Comparison of ENCODE assay signal across 8 mouse cellular contexts in genomic region chr10:127509051-127509836, GRCm38 (mm10). TPM values are rescaled to one million over a fixed set of nuclear protein-coding genes. Genes with fewer than 3 reads are reported as not detected.
DNase-seq lines count a peak whose midpoint lies in the region; ATAC-seq and TF ChIP-seq lines count a peak whose summit lies in the region.

No protein-coding gene starts in this region.

- peaks cover 5 to 30% of the 10 kb centered on the region in 2 experiments for H3K4me1 ChIP-seq in ES-E14 (ENCODE audit: control insufficient read depth in 2 of 2, insufficient read depth in 2 of 2, low read length in 2 of 2, poor library complexity in 1 of 2)
- peaks cover 64% of the 10 kb centered on the region for H3K4me1 ChIP-seq in forebrain, embryonic 15.5 days
- H3K4me1 ChIP-seq in lung, adult 2 months (ENCODE audit: control insufficient read depth, insufficient read depth, low read length) = peaks cover 2% of the 10 kb centered on the region; the same call in 1 of the 2 replicates

- in situ Hi-C loops in ES-E14 (cut with MboI; ENCODE audit: low sequenced_read_pairs in 2 of 2, unreplicated experiment in 2 of 2) = no loop called here

- H3K4me2 ChIP-seq in forebrain, embryonic 15.5 days (replicated peaks) = peak overlapping the region; percentile 95

- H3K36me3 ChIP-seq in ES-E14 (ENCODE audit: control insufficient read depth, insufficient read depth, low read length, poor library complexity, severe bottlenecking) = no peaks in the 10 kb centered on the region
- H3K36me3 ChIP-seq in forebrain, embryonic 15.5 days = no peaks in the 10 kb centered on the region

- H3K9ac ChIP-seq in ES-E14 (ENCODE audit: insufficient read depth, low read depth, low read length, poor library complexity, severe bottlenecking) = peak overlapping the region; percentile 35; the same call in 1 of the 2 replicates
- peak overlapping the region; percentile 37 for H3K9ac ChIP-seq in forebrain, embryonic 15.5 days (replicated peaks)

- H3K27me3 ChIP-seq in forebrain, embryonic 15.5 days = 0 out of 2 replicates have a peak, but pooled peaks cover under 1% of the 10 kb centered on the region

- no peaks in the 10 kb centered on the region for H3K9me3 ChIP-seq in ES-E14 (ENCODE audit: control insufficient read depth, insufficient read depth, low read depth, low read length)
- no peaks in the 10 kb centered on the region for H3K9me3 ChIP-seq in forebrain, embryonic 15.5 days

- WGBS in forebrain, embryonic 15.5 days = under 1% methylated on average over 35 of the region's 35 CpGs
- WGBS in lung, adult 2 months = 3% methylated on average over 35 of the region's 35 CpGs

- peak; percentile 62 for ATAC-seq in forebrain, embryonic 15.5 days (replicated peaks)
- ATAC-seq in neutrophil, adult 5-6 weeks (ENCODE audit: extremely low read depth, insufficient number of reproducible peaks, low FRiP score, poor library complexity, severe bottlenecking) = peak; percentile 53

- DNase-seq in ES-E14 (ENCODE audit: low read depth, low spot score) = peak; percentile 99
- DNase-seq in cerebellum, adult 11 months = peak; percentile 95
- DNase-seq in heart, postnatal 4 days = peak; percentile 93
- peak; percentile 79 to 88 for DNase-seq in layer of hippocampus, adult 2 months (ENCODE audit: low spot score in 2 of 2)
- peak; percentile 81 for DNase-seq in lung, adult 2 months
- peak; percentile 67 to 71 for DNase-seq in thymus, adult 18-20 months

- H3K27ac ChIP-seq in ES-E14 (ENCODE audit: insufficient read depth, low read depth, low read length, poor library complexity, severe bottlenecking) = peak overlapping the region; percentile 76; the same call in 1 of the 2 replicates
- H3K27ac ChIP-seq in forebrain, embryonic 15.5 days (replicated peaks) = peak overlapping the region; percentile 99
- H3K27ac ChIP-seq in layer of hippocampus, adult 2 months = peak overlapping the region; percentile 99

- TF ChIP-seq CTCF in layer of hippocampus, adult 2 months (conservative IDR thresholded peaks at IDR 0.05) = peak; percentile 79
- peak; percentile 84 for TF ChIP-seq CTCF in lung, adult 2 months (IDR thresholded peaks at IDR 0.05; ENCODE audit: insufficient read depth, low read length)

- H3K4me3 ChIP-seq in ES-E14 (ENCODE audit: insufficient read depth in 1 of 2, low read depth in 1 of 2, low read length in 2 of 2, poor library complexity in 1 of 2, severe bottlenecking in 1 of 2) = peak overlapping the region; percentile 70 to 88
- peak overlapping the region; percentile 43 for H3K4me3 ChIP-seq in forebrain, embryonic 15.5 days
- H3K4me3 ChIP-seq in layer of hippocampus, adult 2 months = peak overlapping the region; percentile 53
- H3K4me3 ChIP-seq in lung, adult 2 months (replicated peaks; ENCODE audit: extremely low read depth, low read depth, low read length) = no peak overlapping the region

- TF ChIP-seq POLR2A in lung, adult 2 months (IDR thresholded peaks at IDR 0.05; ENCODE audit: borderline replicate concordance, extremely low read depth, low read depth, low read length) = no peak

TF ChIP-seq in ES-E14, 5 proteins besides CTCF, POLR2A, EP300 and RAD21:
- TF ChIP-seq ZNF384 (IDR thresholded peaks at IDR 0.05; ENCODE audit: low read depth, low read length) (no peak), ZC3H11A (IDR thresholded peaks at IDR 0.05; ENCODE audit: borderline replicate concordance, low read depth, low read length) (0 out of 2 replicates have a peak, but pooled peaks have one; percentile 35), HCFC1 (IDR thresholded peaks at IDR 0.05; ENCODE audit: borderline replicate concordance, insufficient read depth, low read length) (peak; percentile 61; the same call in 1 of the 2 replicates)

RNA-seq across cellular contexts. Expression of gene Ndufa4l2, which starts 5.5 kb away (rescaled TPM):
- total RNA-seq in ES-E14 (2012; rRNA removed) = 5.8 and 22.6 TPM in 2 replicates
- 17.1 and 18.0 TPM in 2 replicates for polyA plus RNA-seq in forebrain, embryonic 15.5 days (2015; fragmentation: Nextera tagmentation; extraction: Ambion mirVana)
- 10 to 100 TPM; 34.2 to 34.9 TPM for total RNA-seq in heart, postnatal 4 days (2021)
- total RNA-seq in layer of hippocampus, adult 2 months (2021) = 1 to 10 TPM; 3.5 to 3.7 TPM
- 107 and 124 TPM in 2 replicates for polyA plus RNA-seq in lung, adult 2 months (2012; rRNA removed)
- not detected in 2 replicates for total RNA-seq in neutrophil, adult 5-6 weeks (2017)

RNA-seq across cellular contexts. Expression of gene Stac3, which starts 7.8 kb away (rescaled TPM):
- total RNA-seq in ES-E14 (2012; rRNA removed) = 1.1 and 2.4 TPM in 2 replicates
- 1.5 and 1.6 TPM in 2 replicates for polyA plus RNA-seq in forebrain, embryonic 15.5 days (2015; fragmentation: Nextera tagmentation; extraction: Ambion mirVana)
- total RNA-seq in heart, postnatal 4 days (2021) = 1 to 10 TPM; 1.8 to 1.9 TPM
- total RNA-seq in layer of hippocampus, adult 2 months (2021) = 1 to 10 TPM; 2.4 to 8.1 TPM
- polyA plus RNA-seq in lung, adult 2 months (2012; rRNA removed) = 1.5 and 5.8 TPM in 2 replicates
- total RNA-seq in neutrophil, adult 5-6 weeks (2017) = 6.0 and 9.8 TPM in 2 replicates

RNA-seq across cellular contexts. Expression of gene Shmt2, which starts 13.0 kb away (rescaled TPM):
- 169 and 266 TPM in 2 replicates for total RNA-seq in ES-E14 (2012; rRNA removed)
- polyA plus RNA-seq in forebrain, embryonic 15.5 days (2015; fragmentation: Nextera tagmentation; extraction: Ambion mirVana) = 75.2 and 78.5 TPM in 2 replicates
- total RNA-seq in heart, postnatal 4 days (2021) = 10 to 100 TPM; 43.7 to 45.1 TPM
- total RNA-seq in layer of hippocampus, adult 2 months (2021) = 10 to 100 TPM; 25.4 to 27.6 TPM
- 40.3 and 57.7 TPM in 2 replicates for polyA plus RNA-seq in lung, adult 2 months (2012; rRNA removed)
- 22.8 and 25.0 TPM in 2 replicates for total RNA-seq in neutrophil, adult 5-6 weeks (2017)

RNA-seq across cellular contexts. Expression of gene Nxph4, which starts 25.1 kb away (rescaled TPM):
- total RNA-seq in ES-E14 (2012; rRNA removed) = 0.76 and 1.6 TPM in 2 replicates
- polyA plus RNA-seq in forebrain, embryonic 15.5 days (2015; fragmentation: Nextera tagmentation; extraction: Ambion mirVana) = 38.9 and 40.2 TPM in 2 replicates
- total RNA-seq in heart, postnatal 4 days (2021) = under 1 TPM; 0.83 to 0.97 TPM
- 1 to 10 TPM; 1.2 to 1.6 TPM for total RNA-seq in layer of hippocampus, adult 2 months (2021)
- polyA plus RNA-seq in lung, adult 2 months (2012; rRNA removed) = 0.23 and 0.24 TPM in 2 replicates
- total RNA-seq in neutrophil, adult 5-6 weeks (2017) = not detected in 2 replicates
